Mouse (Mus musculus): ENCODE measurements around the gene Rpl5. TPM values are rescaled to one million over a fixed set of nuclear protein-coding genes. Genes with fewer than 3 reads are reported as not detected.

Rpl5 gene
- total RNA-seq, 2 experiments from 2014 or later = 69.0 to 79.1 TPM

- DNase-seq = no peak
Measured at GRCm38 (mm10) chr5:107942941-107943340, 42.6 kb downstream of the Rpl5 start.

GRCm38 (mm10) chr5:107943526-107943925, 43.2 kb downstream of the Rpl5 start:
- no peak for DNase-seq

GRCm38 (mm10) chr5:107946475-107946874, 46.2 kb downstream of the Rpl5 start:
- DNase-seq = no peak

- DNase-seq = peak; percentile 27
Measured at GRCm38 (mm10) chr5:107947548-107947947, 47.2 kb downstream of the Rpl5 start.

- no peak for DNase-seq
Measured at GRCm38 (mm10) chr5:107948899-107949298, 48.6 kb downstream of the Rpl5 start.

GRCm38 (mm10) chr5:107949607-107950006, 49.3 kb downstream of the Rpl5 start:
- DNase-seq = no peak

- no peak for DNase-seq
Measured at GRCm38 (mm10) chr5:107950643-107951042, 50.3 kb downstream of the Rpl5 start.

Other genes starting within 250 kb of the Rpl5 start
- under 1 TPM; 0.42 to 0.45 TPM for gene Gfi1, start 174.5 kb upstream of the Rpl5 start, total RNA-seq (2021)
- gene Ube2d2b, start 70.4 kb upstream of the Rpl5 start, total RNA-seq (2021) = not detected
- gene Evi5, start 25.4 kb upstream of the Rpl5 start, total RNA-seq (2021) = 10 to 100 TPM; 54.0 to 58.4 TPM
- 10 to 100 TPM; 18.0 to 18.5 TPM for gene Fam69a, start 86.6 kb downstream of the Rpl5 start, total RNA-seq (2021)
- gene Mtf2, start 165.2 kb downstream of the Rpl5 start, total RNA-seq (2021) = 10 to 100 TPM; 22.2 to 32.3 TPM
- gene Tmed5, start 232.1 kb downstream of the Rpl5 start, total RNA-seq (2021) = 100 to 1,000 TPM in 1 of 2 experiments, 10 to 100 TPM in 1; 88.3 to 112 TPM
- 1 to 10 TPM; 2.3 to 4.9 TPM for gene Ccdc18, start 232.4 kb downstream of the Rpl5 start, total RNA-seq (2021)

Measured in adrenal gland, postnatal 10 days (tissue).